Mouse (Mus musculus) MN1 (cell line): ENCODE results near the gene Gfpt1.
"Not testable (repeated sequence)": the region's sequence is repeated elsewhere in the genome, so short reads cannot be mapped to it uniquely, and the experiment has no call there.

Source experiments
- DNase-seq: peaks from one replicate; pipeline ENCODE4 v3.0.0-alpha.2; 2016; ENCODE audit warnings: low spot score

Gfpt1 gene

DNA sequence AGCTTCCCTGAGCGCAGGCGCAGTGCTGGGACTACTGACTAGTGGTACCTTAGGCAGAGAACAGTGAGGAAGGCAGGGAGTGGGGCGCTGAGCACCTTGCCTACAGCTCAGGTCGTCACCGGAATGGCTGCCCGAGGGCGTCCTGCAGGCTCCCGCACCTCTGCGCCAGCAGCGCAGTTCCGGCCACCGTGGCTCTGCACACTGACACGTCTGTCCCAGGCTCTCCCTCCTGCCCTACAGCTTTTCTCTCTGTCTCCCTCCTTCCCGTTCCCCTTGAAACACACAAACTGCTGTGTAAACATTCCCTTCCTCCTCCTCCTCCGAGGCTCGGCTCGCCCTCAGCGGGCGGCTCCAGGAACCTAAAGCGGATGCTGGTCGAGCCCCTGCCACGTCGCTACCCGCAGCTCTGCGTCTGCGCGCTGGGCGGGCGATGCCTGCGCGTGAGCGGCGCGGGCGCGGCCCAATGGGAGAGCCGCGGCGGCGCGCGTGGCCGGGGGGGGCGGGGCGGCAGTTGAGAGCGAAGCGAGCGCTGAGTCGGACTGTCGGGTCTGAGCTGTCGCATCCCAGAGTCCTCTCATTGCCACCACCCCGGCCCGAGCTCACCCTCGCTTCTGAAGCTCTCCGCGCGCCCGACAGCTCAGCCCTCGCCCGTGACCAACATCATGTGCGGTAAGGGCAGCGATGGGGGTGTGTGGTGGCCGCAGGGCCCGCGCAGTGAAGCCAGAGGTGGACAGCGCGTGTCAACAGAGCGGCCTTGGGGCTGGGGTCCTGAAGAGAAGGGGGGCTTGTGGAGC lies at the start of gene Gfpt1:
Gene Gfpt1 (plus strand): TSS at position 510 of the 794 bp plus-strand sequence.
- peak; percentile 96 for DNase-seq

GRCm38 (mm10) chr6:86994254-86994653 lies 48.4 kb upstream of the Gfpt1 start:
- DNase-seq: no peak

GRCm38 (mm10) chr6:86996629-86997307 lies 45.9 kb upstream of the Gfpt1 start:
- peak; percentile 43 for DNase-seq

DNA sequence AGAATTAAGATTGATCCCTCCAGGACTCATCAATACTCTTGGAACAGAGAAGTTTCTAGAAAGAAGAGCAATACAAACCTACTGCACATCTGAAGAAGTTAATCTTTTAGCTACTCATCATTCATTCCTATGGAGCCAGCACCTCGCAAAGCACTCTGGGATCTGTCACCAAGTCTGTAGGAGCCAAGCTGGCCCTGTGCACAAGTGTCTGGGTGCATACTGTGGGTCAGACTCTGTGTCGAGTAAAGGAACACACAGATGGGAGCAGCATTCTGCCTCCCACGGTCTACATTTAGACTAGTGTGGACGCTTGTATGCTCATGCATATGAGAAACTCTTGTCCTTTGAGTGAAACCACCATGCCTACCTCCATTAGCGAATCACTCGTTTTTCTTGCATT lies 45.3 kb upstream of the Gfpt1 start:
- no peak for DNase-seq

GRCm38 (mm10) chr6:87001995-87002394 lies 40.7 kb upstream of the Gfpt1 start:
- DNase-seq: no peak

GRCm38 (mm10) chr6:87002521-87003055 lies 40.1 kb upstream of the Gfpt1 start:
- peak; percentile 75 for DNase-seq

- DNase-seq: no peak
These were observed 38.5 kb upstream of the Gfpt1 start for GRCm38 (mm10) chr6:87004099-87004498.

DNA sequence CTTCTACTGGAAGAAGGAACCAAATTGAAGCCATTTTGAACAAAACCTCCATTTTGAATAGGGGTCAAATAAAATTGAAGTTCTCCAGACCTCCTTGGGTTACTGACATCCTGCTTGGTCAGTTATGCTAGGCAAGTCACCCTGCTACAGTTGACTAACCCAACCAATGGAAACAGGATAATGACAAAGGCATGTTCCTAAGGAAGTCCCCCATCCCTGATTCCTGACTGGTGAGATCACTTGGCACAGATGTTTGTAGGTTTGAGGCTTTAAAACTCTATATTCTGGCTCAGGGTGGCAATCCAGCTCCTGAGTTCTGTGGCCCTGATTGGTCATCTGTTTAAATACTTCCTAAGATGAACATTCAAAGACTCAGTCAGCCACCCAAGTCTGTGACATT lies 37.1 kb upstream of the Gfpt1 start:
- DNase-seq: no peak

DNA sequence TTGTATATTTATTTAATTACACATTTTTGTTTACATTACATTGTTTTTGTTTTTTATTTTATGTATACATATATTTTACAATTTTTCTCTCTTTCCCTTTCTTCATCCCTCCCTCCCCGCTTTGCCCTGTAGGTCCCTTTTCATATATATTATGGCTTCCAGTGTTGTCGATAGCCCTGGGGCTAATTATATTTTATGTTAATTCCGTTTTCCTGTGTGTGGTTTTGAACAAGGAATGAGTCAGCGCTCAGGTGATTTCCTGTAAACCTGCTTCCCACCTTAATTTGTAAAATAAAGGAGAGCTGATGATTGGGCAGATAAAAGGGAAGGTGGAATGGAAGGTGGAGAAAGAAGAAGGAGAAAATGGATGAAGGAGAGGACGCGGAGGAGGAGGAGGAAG lies 33.8 kb upstream of the Gfpt1 start, which contains the start of gene Nfu1:
Gene Nfu1 (plus strand): TSS at position 350 of the 400 bp plus-strand sequence.
- no peak for DNase-seq

DNA sequence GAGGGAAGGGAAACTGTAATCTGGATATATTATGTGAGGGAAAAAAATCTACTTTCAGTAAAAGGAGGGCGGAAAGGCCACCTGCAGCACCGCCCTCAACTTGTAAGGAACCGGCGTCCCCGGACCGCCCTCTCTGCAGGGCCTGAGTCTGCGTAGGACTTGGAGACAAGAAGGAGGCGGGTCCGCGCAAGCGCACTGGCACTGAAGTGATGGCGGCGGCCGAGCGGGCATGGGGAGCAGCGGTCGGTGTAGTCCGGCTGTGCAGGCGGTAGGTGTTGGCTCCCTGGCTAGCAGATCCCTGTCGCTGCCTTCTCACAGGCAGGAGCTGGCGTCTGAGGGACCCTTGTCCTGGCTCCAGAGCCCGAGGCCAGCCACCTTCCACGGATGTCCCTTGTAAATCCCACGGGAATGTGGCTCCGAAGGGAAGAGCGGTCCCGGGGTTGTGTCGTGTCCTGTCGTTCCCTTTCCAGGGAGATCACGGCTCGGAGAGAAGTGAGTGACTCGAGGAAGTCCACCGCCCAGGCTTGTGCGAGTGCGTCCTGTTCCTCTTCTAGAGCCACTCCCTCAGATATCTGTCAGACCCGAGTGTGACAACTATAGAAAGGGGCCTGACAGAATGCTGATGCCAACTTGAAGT lies 32.8 kb upstream of the Gfpt1 start:
- DNase-seq: peak; percentile 95

DNA sequence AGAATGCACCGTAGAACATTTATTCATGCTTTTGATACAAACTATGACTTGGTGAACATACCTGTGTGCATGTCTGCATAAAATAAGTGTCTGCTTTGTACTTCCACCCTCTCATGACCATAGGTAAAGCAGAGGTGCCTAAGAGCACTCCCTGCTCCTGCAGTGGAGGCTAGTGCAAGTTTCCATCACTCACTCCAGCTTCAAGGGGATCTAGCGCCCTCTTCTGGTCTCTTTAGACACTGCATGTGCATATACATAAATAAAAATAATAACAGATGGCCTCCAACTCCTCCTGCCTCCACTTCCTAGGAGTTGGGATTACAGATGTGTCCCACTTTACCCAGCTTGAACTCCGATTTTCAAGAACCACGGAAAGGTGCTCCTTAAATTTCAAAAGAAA lies 25.7 kb upstream of the Gfpt1 start:
- peak; percentile 24 for DNase-seq

- DNase-seq: no peak
These were observed 23.8 kb upstream of the Gfpt1 start for GRCm38 (mm10) chr6:87018874-87019273.

DNA sequence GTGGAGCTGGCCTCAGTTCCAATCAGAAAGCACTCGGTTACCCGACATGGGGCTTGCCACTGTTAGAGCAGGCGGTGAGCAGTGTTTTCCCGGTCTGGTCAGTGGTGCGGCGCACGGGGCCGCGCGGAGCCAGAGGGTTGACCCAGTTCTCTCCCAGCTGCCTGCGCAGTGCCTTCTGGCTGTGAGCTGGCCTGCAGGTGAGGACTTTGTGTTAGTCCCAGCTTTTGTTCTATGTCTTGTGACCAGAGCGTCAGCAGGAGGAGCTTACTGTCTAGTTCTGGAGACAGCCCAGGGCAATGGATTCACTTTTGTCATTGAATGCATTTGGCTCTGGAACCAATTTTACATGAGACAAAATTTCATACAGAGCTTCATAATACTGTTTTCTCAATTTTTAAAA lies 20.9 kb upstream of the Gfpt1 start:
- DNase-seq: no peak

DNA sequence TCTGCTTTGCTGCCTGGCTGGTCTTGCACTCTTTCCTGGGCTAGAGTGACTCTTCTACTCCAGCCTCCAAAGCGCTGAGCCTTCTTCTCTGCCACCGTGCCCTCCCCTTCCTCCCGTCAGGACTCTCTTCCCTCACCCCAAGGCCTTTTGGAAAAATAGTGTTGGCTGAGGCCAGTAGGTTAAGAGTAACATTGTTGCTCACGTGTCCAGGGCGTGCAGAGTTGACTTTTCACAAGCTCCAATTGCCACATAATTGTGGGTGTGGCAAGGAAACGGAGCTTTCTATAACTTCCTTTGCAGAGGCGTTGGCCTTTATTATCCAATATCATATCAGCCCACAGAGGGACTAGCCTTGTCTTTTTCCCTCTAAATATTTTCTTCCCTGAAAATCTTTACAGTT lies 15.7 kb upstream of the Gfpt1 start:
- no peak for DNase-seq

GRCm38 (mm10) chr6:87028881-87029280 lies 13.8 kb upstream of the Gfpt1 start:
- DNase-seq: peak; percentile 19

- DNase-seq: not testable (repeated sequence)
These were observed 11.3 kb upstream of the Gfpt1 start for GRCm38 (mm10) chr6:87031310-87031709.

DNA sequence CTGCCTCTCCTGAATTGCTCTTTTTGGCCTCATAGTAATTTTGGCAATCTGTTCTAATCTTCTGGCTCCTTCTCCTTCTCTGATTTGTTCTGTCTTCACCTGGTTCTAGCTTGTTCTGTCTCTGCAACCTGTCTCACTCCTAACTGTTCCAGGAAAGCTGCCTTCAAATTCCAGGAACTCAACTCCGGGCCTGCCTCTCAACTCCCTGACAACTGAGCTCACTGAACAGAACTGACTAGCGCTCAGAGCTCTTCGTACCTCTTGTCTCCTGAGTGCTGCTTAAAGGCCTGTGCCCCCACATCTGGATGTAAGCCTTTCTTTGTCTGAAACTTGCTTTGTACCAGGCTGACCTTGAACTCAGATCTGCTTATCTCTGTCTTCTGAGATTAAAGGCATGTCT lies 10.2 kb upstream of the Gfpt1 start:
- DNase-seq: no peak

DNA sequence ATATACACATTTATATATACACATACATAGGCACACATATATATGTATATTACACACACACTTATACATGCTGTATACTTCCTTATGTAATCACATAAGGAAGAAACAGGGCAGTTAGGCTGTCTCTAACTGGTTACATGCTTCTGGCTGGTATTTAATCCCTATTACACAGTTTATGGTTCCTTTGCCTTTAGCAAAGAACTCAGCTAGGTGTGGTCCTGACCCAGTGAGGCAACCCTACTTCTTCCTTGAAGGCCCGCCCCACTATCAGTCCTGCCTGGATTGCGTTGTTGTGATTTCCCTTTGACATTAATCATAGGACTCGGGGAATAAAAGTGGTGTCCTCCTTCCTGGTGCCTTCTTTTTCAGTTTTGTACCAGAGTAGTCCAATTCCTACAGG lies 8.3 kb upstream of the Gfpt1 start:
- no peak for DNase-seq

GRCm38 (mm10) chr6:87037826-87038620 lies 4.6 kb upstream of the Gfpt1 start:
- DNase-seq: peak; percentile 26

DNA sequence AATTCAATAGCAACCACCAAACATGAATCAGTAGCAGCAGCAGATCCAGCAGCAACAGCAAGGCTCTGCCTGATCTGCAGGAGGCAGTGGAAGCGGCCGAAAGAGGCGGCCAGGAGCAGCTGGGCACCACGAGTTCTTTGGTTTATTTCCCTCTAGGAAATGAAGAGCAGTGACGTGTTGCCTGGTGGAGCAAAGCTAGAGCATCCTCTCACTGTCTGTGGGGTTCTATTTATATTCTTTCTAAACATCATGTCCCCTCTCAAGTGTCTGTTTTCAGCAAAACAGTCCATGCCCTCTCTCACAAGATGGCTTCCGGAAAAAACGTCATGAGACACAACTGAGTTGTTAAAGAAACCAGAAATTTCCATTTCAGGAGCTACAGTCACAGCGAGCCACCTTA lies 3.5 kb upstream of the Gfpt1 start:
- DNase-seq: no peak

DNA sequence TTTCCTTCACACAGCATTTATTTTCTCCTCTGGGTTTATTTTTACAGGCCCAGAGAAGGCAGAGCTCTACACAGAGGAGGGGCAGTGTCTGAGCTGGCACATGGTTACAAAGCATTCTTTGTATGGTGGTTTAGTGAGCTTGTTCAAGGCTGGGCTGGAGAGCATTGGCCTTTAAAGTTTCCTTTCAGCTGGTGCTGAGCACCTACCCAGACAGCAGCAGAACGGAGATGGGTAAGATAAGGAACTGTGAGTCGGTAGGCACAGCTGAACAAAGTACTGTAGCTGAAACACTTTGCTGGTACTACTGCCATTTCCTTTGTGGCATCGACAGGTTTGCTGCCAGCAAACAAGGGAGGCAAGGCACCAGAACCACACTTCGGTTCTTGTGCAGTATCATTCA lies 1.7 kb upstream of the Gfpt1 start:
- peak; percentile 17 for DNase-seq

GRCm38 (mm10) chr6:87041431-87041830 lies 1.2 kb upstream of the Gfpt1 start:
- no peak for DNase-seq
